Mouse (Mus musculus): ENCODE measurements around the gene Nptxr.

Gene Nptxr

GRCm38 (mm10) chr15:79804352-79805071 is at the start of gene Nptxr:
Gene Nptxr, minus strand, starts transcription at chr15:79804766.
- DNase-seq (ENCODE audit: extremely low spot score, low read depth, low spot score) = no peak

- DNase-seq (ENCODE audit: extremely low spot score, low read depth, low spot score) = no peak
Measured at GRCm38 (mm10) chr15:79850143-79850542, 45.6 kb upstream of the Nptxr start.

- no peak for DNase-seq (ENCODE audit: extremely low spot score, low read depth, low spot score)
Measured at GRCm38 (mm10) chr15:79847100-79847499, 42.5 kb upstream of the Nptxr start.

- DNase-seq (ENCODE audit: extremely low spot score, low read depth, low spot score) = no peak
Measured at GRCm38 (mm10) chr15:79845986-79846385, 41.4 kb upstream of the Nptxr start.

GRCm38 (mm10) chr15:79842985-79843384 is 38.4 kb upstream of the Nptxr start:
- DNase-seq (ENCODE audit: extremely low spot score, low read depth, low spot score) = no peak

GRCm38 (mm10) chr15:79840281-79840680 is 35.7 kb upstream of the Nptxr start:
- DNase-seq (ENCODE audit: extremely low spot score, low read depth, low spot score) = no peak

- DNase-seq (ENCODE audit: extremely low spot score, low read depth, low spot score) = no peak
Measured at GRCm38 (mm10) chr15:79834881-79835260, 30.3 kb upstream of the Nptxr start.

- peak; percentile 72 for DNase-seq (ENCODE audit: extremely low spot score, low read depth, low spot score)
Measured at GRCm38 (mm10) chr15:79834130-79834880, 29.7 kb upstream of the Nptxr start, which contains the start of the genes Npcd and Cbx6. Gene Npcd, minus strand, starts transcription at chr15:79834237. Gene Cbx6, minus strand, starts transcription at chr15:79834688.

GRCm38 (mm10) chr15:79833251-79834050 is 28.9 kb upstream of the Nptxr start:
- DNase-seq (ENCODE audit: extremely low spot score, low read depth, low spot score) = no peak

GRCm38 (mm10) chr15:79832064-79832900 is 27.7 kb upstream of the Nptxr start:
- peak; percentile 54 for DNase-seq (ENCODE audit: extremely low spot score, low read depth, low spot score)

GRCm38 (mm10) chr15:79830388-79830787 is 25.8 kb upstream of the Nptxr start:
- peak; percentile 56 for DNase-seq (ENCODE audit: extremely low spot score, low read depth, low spot score)

- no peak for DNase-seq (ENCODE audit: extremely low spot score, low read depth, low spot score)
Measured at GRCm38 (mm10) chr15:79829431-79829830, 24.9 kb upstream of the Nptxr start.

- DNase-seq (ENCODE audit: extremely low spot score, low read depth, low spot score) = no peak
Measured at GRCm38 (mm10) chr15:79828366-79829035, 23.9 kb upstream of the Nptxr start.

GRCm38 (mm10) chr15:79827778-79828210 is 23.2 kb upstream of the Nptxr start:
- DNase-seq (ENCODE audit: extremely low spot score, low read depth, low spot score) = no peak

- DNase-seq (ENCODE audit: extremely low spot score, low read depth, low spot score) = no peak
Measured at GRCm38 (mm10) chr15:79827061-79827777, 22.7 kb upstream of the Nptxr start.

- no peak for DNase-seq (ENCODE audit: extremely low spot score, low read depth, low spot score)
Measured at GRCm38 (mm10) chr15:79826221-79826935, 21.8 kb upstream of the Nptxr start.

GRCm38 (mm10) chr15:79825146-79825825 is 20.7 kb upstream of the Nptxr start:
- no peak for DNase-seq (ENCODE audit: extremely low spot score, low read depth, low spot score)
